Mouse (Mus musculus) natural killer cell, adult 2 months (primary cell): ENCODE data around the gene Shroom4.

Source experiments
- DNase-seq, 2 experiments: peaks; one replicate each; pipeline ENCODE4 v3.0.0; 2022; ENCODE audit warnings: low spot score in 2 of 2

Shroom4 gene

GRCm38 (mm10) chrX:6495456-6495855 is 95.8 kb downstream of the Shroom4 start:
- no peak for DNase-seq

GRCm38 (mm10) chrX:6496374-6496773 is 96.7 kb downstream of the Shroom4 start:
- DNase-seq = no peak

GRCm38 (mm10) chrX:6501850-6502249 is 102.2 kb downstream of the Shroom4 start:
- DNase-seq = no peak

GRCm38 (mm10) chrX:6517217-6517616 is 117.6 kb downstream of the Shroom4 start:
- DNase-seq = no peak

- no peak for DNase-seq
Measured at GRCm38 (mm10) chrX:6518421-6518820, 118.8 kb downstream of the Shroom4 start.

- DNase-seq = no peak
Measured at GRCm38 (mm10) chrX:6522935-6523334, 123.3 kb downstream of the Shroom4 start.

- no peak for DNase-seq
Measured at GRCm38 (mm10) chrX:6536636-6537035, 137.0 kb downstream of the Shroom4 start.

GRCm38 (mm10) chrX:6537689-6538088 is 138.0 kb downstream of the Shroom4 start:
- no peak for DNase-seq

- DNase-seq = no peak
Measured at GRCm38 (mm10) chrX:6565066-6565465, 165.4 kb downstream of the Shroom4 start.

GRCm38 (mm10) chrX:6574511-6574910 is 174.9 kb downstream of the Shroom4 start:
- no peak for DNase-seq

GRCm38 (mm10) chrX:6577001-6577400 is 177.3 kb downstream of the Shroom4 start:
- no peak for DNase-seq

- no peak for DNase-seq
Measured at GRCm38 (mm10) chrX:6580671-6581070, 181.0 kb downstream of the Shroom4 start.

- no peak for DNase-seq
Measured at GRCm38 (mm10) chrX:6581181-6581580, 181.5 kb downstream of the Shroom4 start.

- no peak for DNase-seq
Measured at GRCm38 (mm10) chrX:6582646-6583045, 183.0 kb downstream of the Shroom4 start.

GRCm38 (mm10) chrX:6594183-6594582 is 194.5 kb downstream of the Shroom4 start:
- DNase-seq = no peak

GRCm38 (mm10) chrX:6654024-6654423 is 254.4 kb downstream of the Shroom4 start:
- DNase-seq = peak in 1 of 2 experiments; percentile 1

GRCm38 (mm10) chrX:6658820-6659324 is 259.2 kb downstream of the Shroom4 start:
- DNase-seq = no peak
